Mouse (Mus musculus): ENCODE results near the gene Nsmce1.

The Nsmce1 gene

DNA sequence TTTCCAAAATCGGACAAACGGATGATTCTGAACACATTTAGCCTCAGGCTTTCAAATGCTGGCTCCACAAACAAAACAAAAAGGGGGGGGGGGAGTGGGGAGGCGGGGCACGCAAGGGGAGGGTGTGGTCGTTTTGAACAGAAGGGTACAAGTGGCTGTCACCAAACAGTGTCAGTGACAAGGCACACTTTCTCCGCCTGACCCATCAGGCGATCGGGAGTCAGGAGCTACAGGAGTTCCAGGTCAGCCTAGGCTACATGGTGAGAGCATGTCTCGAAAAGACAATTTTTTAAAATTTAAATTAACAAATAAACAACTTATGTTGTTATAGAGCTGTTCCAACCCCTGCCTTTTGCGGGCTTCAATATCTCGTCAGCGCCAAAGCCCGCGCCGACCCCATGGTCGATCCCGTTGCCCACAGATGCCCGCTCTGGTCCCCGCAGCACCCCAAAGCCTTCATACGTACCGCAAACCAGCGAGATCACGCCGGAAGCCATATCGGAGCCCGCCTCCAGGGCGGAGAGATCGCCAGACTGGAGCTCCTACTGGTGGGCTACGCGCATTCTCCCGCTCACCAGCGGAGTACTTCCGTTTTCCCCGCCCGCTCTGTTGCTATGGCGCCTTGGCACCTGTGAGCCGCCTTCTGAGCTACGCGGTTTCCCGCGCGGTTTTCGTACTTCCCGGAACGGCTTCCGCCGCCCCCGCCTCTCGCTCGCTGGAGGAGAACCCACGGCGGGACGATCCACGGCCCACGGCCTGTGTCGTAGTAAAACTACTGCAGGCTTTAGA, at the start of gene Nsmce1:
Nsmce1 (minus strand) TSS at position 650 of the 789 bp plus-strand sequence.
- peak; percentile 94 for DNase-seq (ENCODE audit: low spot score)

DNA sequence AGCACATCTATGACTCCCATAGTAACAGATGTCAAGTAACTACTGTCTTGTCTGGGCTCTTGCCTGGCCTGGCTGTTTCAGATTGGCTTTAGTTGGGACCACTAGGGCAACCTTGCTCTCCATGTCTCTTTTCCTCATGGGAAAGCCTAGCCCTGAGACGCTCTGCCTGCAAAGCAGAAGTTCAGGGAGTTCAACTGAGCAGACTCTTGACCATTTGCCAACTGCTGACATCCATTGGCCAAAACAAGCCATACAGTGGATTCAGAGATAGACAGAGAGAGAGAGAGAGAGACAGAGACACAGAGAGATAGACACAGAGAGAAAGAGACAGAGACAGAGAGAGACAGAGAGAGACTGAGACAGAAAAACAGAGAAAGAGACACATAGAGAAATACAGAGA, 49.6 kb upstream of the Nsmce1 start:
- DNase-seq (ENCODE audit: low spot score), result no peak

DNA sequence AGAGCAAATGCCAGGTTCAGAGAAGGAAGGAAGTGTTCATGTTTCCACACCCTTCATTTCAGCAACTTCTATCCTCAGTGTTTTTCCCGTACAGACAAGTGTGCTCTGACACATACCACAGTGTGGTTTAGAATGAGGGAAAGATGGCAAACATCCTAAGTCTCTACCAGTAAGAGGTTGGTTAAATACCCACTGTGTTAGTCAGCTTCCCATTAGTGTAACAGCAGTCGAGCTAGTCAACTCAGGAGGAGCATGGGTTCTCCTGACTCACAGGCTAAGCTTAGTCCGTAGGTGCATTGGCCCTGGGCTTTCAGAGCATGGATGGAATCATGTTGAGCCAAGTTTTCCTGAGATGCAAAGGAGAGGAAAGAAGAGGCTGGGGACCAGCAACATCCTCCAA, 48.0 kb upstream of the Nsmce1 start:
- DNase-seq (ENCODE audit: low spot score), result no peak

DNA sequence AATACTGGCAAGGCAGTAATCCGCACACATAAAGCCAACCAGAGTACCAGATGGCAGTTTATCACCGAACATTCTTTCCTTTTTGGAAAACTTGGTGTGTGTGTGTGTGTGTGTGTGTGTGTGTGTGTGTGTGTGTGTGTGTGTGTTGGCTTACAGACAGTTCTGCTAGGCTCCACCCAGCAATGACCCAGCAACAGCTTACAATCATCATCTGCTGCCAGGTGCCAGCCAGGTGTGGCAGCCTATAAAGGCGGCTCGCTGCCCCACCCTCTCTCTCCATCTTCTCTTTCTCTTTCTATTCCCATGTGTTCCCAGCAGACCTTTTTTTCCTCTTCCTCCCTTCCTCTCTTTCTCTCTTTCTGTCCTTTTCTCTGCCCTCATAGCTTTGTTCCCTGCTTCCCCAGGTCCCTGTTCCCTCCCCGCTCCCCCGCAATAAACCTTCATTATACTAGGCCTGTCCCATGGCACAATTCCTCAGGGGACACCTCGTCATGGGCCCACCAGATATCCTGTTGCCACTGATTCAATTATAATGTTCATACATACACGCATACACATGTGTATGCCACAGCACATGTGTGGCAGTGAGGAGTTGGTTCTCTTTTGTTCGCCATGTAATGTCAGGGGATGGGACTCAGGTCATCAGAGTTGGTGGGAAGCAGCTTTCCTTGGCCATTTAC, 36.6 kb upstream of the Nsmce1 start:
- no peak for DNase-seq (ENCODE audit: low spot score)

DNA sequence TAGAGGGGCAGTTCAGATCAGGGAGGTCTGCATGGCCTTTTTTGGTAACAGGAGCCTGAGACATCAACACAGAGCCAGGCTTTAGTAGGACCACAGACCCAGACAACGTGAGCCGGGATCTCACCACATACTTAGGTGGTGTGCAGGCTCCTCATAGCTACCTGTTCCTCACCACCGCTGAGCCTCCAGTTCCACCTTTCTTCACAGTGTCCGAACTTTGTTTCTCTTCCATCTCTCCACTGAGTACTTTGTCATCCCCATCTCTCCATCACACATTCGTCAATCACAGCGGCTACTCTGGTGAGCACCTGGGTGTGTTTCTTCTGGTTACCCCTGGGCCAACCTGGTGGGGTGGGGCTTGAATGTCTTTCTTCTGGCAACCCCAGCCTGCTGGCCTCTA, 35.8 kb upstream of the Nsmce1 start:
- no peak for DNase-seq (ENCODE audit: low spot score)

DNA sequence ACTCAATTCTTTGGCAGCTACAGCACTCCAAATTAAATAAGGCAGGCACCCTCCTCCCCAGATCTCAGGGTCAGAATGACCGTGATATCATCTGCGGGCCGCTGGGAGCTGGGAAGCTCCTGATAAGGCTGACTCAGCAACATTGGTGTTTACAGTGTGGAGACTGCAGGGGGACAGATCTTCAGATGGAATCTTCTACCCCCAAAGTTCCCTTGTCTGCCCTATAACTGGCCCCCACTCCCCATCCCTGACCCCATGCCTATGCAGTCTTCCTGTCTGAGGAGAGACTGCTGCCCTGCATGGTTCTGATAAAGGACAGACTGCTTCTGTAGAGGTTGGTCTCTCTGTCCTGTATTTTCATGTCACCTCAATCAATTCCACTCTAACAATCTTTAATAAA, 31.7 kb upstream of the Nsmce1 start:
- no peak for DNase-seq (ENCODE audit: low spot score)

DNA sequence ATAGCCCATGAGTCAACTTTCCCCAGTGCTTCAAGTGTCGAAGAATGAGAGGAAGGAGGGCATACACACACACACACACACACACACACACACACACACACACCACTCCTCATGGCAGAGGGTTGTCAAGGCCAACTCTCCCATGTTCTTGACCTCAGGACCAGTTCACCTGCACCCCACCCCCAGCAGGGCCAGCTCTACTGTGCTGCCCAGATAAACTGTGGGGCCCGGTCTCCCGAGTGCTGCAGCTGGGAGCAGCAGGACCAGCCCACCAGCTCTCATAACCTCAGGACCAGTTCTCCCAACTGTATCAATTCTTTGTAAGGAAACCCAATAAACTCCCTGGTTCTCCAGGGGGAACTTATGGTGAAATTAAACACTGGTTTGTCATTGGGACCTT, 28.3 kb upstream of the Nsmce1 start:
- DNase-seq (ENCODE audit: low spot score), result no peak

DNA sequence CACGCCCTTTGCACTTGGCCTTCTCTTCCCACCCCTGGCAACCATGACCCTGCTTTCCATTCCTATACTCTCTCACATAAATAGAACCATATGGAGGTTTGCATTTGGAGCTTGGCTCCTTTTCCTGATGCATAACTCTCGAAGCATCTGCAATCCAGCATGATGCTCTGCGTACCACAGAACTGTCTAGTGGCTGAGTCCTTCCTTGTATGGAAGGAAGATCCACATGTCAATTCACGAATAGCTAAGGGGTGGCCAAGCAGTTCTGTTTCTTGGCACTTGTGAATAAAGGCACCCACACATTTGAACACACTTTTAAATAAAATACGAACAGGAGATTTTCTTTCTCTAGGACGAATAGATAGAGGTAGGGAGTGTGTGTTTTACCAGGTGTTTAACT, 26.1 kb upstream of the Nsmce1 start:
- DNase-seq (ENCODE audit: low spot score), result no peak

DNA sequence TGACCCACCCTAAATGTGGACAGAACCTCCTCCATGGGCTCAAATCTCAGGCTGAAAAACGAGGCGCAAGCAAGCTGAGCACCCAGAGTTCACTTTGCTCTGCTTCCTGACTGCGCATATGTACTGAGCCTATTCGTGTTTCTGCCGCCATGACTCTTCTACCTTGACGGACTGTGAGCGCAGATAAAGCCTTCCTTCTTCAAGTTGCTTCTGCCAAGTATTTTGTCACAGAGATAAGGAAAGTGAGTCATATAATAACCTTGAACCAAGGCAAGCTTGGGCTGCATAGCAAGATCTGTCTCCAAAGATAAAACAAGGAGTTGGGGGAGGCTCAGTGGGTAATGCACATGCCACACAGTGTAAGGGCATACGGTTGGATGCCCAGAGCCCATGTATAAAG, 25.3 kb upstream of the Nsmce1 start:
- no peak for DNase-seq (ENCODE audit: low spot score)

DNA sequence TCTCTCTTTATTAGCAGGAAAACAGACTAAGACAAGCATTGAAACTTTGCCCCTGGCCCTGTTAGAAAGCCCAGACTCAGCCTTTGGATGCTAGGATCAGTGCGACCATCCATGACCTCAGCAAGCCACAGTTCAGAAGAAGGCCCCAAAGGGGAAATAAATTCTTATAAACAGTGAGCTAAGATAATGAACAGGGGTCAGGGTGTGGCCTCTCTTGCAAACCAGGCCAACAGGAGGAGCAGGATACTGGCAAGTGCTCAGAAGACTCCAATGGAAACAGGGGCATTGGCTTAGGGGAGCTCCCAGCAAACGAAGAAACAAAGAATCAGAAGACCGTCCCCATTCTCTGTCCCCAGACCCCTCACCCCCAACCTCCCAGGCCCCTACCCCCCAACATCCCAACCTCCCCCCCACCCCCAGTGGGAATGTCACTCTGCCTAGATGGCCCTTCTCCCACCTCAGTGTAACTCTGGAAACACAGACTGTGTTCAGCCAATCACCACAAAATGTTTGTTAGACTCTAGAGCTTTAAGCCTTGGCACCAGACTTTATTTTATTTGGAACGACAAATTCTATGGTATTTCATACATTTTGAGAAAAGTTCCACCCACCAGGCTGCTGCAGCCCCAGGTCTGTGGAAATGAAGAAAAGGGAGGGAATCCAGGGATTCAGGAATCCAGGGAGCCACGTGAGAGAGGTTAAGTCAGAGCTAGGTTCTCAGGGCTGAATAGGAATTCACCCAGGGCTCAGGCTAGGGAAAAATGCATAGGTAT, 23.9 kb upstream of the Nsmce1 start:
- no peak for DNase-seq (ENCODE audit: low spot score)

DNA sequence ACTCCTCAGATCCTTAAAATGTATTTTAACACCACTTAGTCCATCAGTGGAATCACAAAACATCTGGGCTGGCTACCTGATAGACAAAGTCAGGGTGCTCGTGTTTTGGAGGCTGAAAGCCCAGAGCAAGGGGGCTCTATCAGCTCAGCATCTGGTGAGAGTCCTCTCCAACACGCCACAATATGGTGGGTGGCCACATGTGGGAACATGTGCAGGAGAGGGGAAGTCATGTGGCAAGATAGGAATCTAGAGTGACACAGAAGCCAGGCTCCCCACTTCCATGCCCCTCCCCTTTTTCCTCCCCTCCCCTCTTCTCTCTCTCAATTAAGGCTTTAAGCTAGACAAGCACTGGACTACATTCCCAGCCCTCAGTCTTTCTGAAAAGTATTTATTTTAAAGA, 20.5 kb upstream of the Nsmce1 start:
- no peak for DNase-seq (ENCODE audit: low spot score)

DNA sequence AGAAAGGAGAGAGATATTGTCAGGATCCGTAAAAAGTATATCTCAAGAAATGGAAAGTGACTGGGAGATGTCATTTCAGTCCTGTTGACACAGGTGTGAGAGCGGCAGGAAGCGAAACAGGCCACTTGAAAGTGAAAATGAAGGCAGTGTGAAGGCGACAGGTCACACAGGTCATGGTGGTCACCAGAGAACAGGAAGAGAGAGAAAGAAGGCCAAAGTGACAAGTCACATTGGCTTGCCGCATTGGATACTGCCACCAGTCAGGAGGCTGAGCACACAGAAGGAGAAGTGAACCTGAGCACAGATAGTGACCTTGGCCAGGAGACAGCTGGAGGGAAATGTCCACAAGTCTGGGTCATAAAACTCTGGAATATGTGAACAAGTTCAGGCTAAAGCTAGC, 20.0 kb upstream of the Nsmce1 start:
- DNase-seq (ENCODE audit: low spot score), result no peak

DNA sequence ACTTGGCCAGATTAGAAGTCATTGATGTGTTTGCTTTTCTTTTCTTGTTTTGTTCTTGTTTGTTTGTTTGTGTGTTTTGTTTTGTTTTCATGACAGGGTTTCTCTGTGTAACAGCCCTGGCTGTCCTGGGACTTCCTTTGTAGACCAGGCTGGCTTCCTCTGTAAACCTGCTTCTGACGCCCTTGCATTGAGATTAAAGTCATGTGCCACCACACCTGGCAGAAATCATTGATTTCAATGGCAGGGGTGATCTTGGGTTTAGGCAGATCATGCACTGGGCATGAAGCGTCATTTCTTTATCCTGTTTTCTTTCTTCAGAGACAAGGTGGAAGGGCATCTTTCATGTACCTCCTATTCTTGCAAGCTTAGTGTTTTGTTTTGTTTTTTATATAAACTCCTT, 15.9 kb upstream of the Nsmce1 start:
- no peak for DNase-seq (ENCODE audit: low spot score)

DNA sequence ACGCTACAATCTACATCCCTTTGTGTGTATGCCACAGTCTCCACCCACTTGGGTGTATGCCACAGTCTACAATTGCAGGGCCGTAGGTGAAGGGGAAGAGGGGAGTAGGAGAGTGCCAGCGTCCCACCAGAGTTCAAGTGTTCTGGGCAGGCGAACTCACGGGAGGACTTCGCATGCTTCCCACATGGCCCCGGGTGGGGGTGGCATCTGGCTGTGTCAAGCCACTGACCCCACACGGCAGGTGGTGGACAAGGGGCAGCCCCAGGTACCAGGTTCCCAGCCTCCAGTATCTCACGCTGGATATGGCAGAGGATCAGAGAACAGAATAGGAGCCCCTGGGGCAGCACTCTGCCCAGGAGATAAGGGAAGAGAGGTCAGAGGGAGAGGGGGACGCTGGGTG, 14.2 kb upstream of the Nsmce1 start:
- DNase-seq (ENCODE audit: low spot score), result no peak

DNA sequence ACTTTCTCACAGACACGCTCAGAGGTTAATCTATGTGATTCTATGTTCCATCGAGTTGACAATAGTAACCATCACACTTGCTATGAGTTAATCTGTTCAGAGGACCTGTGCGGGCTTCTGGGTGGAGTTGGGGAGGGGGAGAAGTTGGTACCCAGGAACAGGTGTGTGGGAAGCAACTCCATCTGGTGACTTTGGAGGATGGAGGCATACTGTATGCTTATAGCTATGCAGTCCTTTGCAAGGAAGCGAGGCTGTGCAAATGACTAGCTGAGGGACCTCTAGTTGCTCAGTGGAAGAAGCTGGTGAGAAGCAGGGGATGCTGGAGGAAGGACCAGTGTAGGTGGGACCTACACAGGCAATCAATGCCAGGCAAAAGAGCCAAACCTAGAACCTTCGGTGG, 13.2 kb upstream of the Nsmce1 start:
- no peak for DNase-seq (ENCODE audit: low spot score)

DNA sequence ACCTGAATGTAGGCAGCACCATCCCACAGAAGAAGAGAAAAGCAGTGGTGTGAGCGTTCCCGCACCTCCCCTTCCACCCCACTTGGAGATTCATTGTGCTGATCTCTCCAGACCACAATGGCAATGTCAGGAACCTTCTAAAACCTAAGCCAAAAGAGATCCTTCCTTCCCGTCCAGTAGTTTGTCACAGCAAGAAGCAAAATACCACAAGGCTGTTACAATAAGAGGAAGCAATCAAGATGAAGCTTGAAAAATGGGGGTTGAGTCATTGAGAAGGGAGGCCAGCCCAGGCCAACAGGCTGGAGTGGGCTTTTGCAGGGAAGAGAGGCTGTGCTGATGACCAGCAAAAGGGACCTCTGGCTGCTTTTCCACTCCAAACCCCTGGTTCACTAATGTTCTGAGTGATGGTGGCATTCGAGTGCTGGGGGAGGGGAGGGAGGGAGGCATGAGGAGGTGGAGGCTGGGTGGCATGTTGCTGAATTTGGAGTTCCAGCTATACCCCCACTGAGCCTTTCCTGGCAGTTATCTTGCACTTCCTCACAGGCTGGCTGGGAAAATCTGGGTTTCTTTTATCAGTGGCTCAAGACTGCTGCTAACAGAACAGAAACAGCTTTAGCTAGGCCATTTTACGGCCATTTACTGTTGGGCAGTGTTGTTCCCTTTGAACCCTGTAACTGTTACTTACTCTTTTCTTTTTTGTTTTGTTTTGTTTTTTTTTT, 12.1 kb upstream of the Nsmce1 start:
- no peak for DNase-seq (ENCODE audit: low spot score)

DNA sequence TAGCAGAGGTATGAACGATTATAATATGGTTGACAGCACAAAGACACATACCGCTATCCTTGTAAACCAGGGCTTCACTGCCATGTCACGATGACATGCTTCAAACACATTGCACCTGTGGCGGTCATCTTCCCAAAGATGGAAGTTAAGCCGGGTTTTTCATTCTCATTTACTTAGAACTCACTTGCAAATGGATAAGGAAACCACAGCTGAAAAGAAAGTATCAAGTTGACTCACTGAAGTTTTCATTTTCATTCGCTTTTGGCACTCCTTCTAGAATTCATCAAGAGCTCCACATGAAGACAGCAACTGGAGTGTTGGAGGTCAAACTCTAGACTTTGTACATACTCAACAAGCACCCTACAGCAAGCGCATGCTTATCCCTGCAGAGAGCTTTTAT, 9.5 kb upstream of the Nsmce1 start:
- no peak for DNase-seq (ENCODE audit: low spot score)

DNA sequence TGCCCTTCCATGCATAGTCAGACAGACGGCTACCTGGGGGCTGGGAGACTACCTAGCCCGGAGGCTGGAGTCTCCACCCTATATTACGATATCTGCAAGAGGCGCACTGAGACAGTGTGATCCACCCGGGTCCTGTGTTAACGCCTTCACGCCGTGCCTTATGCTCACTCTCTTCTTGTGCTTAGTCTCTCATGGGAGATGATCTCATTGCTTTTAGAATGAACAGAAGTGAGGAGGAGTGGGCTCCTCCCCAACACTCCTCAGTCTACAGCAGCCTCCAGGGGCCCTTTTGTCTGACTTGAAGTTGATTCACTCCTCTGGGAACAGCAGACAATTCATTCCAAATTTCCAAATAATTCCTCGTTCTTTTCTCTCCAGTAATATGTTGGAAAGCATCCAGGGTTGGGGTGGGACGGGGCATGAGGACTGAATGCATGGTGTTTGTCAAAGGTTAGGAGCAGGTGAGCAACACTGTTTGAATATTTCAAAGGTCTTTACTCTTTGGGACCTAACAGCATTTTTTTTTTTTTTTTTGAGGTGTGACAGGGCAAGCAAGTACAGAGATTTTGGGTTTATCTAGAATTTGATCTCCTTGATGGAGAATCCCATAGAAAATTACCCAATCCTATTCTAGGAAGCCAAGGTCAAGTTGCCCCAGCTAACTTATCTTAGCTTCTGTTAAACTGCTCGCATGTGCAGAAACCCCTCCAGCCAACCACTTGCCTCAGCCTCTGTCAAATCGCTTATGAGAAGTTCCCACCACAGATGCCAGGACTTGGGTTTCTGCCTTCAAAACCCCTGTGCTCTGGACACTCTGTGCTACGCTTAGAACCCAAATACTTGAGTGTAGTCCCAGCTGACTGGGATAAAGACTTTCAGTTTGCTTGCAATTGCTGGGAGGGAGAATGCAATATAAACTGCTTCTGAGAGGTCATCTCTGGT, 8.8 kb upstream of the Nsmce1 start:
- no peak for DNase-seq (ENCODE audit: low spot score)

DNA sequence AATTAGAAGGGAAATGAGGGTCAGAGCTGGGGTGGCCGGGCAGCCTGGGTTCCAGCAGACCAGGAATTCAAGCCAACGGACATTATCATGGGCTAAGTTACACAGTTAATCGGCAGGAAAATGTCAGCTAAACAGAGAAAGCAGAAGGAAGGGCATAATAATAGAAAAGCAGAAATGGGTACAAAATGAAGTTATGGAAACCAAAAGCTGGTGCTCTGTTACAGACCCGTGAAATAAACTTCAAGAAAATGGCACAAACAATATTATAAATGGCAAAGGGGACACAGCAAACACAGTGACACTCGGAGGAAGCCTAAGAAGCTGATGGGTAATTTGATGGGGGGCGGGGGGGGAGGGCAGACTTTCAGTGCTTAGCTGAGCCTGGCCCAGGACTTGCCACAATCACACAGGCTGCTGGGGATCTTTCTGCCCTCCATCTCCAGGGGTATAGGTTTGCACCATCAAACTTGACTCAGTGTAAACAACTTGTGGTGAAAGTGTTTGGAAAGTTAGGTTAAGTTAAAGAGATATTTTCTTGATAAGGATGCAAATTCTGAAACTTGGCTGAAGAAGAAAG, 4.6 kb upstream of the Nsmce1 start:
- DNase-seq (ENCODE audit: low spot score), result no peak

DNA sequence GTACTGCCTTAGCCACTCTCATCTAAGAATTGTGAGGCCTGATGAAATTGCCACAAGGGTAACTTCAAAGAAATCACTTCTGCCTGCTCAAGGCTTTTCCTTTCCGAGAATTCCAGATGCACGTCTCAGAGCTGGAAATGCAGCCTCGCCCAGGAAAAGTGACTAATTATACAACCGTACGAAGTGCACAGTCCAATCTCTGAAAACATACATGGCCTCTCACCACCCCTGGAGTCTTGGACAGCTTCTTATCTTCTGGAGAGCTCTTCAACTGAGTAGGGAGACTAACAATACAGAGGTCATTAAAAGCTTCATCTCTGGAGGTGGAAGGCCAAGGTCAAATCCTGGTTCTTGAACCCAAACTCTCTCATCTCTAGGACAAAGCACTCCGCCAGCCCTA, 1.2 kb upstream of the Nsmce1 start:
- no peak for DNase-seq (ENCODE audit: low spot score)

DNA sequence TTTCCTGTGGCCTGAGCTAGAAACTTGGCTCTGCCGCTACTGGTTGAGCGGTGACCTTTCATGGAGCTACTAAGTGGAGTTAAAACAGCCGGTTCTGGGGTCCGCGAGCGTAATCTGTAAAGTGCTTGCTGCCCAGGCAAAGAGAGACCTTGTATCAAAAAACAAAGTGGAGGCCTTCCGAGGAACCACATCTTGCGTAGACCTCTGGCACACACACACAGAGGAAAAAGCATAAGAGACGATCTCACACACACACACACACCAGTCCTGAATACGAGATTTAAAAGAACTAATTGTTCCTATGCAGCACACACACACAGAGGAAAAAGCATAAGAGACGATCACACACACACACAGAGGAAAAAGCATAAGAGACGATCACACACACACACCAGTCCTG, 364 bp upstream of the Nsmce1 start:
- no peak for DNase-seq (ENCODE audit: low spot score)

All from testis, postnatal 14 days (tissue).